Mouse (Mus musculus): ENCODE data around the gene Vmp1.
A peak's percentile ranks its signal among the peaks of the same experiment; 100 is the strongest.

Vmp1 gene

GRCm38 (mm10) chr11:86671041-86671675 lies 12.5 kb downstream of the Vmp1 start:
- DNase-seq (ENCODE audit: low read depth) = no peak

- no peak for DNase-seq (ENCODE audit: low read depth)
Measured at GRCm38 (mm10) chr11:86668169-86668568, 15.5 kb downstream of the Vmp1 start.

GRCm38 (mm10) chr11:86667553-86667952 lies 16.1 kb downstream of the Vmp1 start:
- DNase-seq (ENCODE audit: low read depth) = no peak

- DNase-seq (ENCODE audit: low read depth) = no peak
Measured at GRCm38 (mm10) chr11:86664406-86664805, 19.2 kb downstream of the Vmp1 start.

GRCm38 (mm10) chr11:86663977-86664376 lies 19.7 kb downstream of the Vmp1 start:
- no peak for DNase-seq (ENCODE audit: low read depth)

GRCm38 (mm10) chr11:86662986-86663895 lies 20.4 kb downstream of the Vmp1 start:
- DNase-seq (ENCODE audit: low read depth) = no peak

- no peak for DNase-seq (ENCODE audit: low read depth)
Measured at GRCm38 (mm10) chr11:86657863-86658262, 25.8 kb downstream of the Vmp1 start.

- DNase-seq (ENCODE audit: low read depth) = no peak
Measured at GRCm38 (mm10) chr11:86656849-86657567, 26.6 kb downstream of the Vmp1 start.

GRCm38 (mm10) chr11:86655671-86656070 lies 28.0 kb downstream of the Vmp1 start:
- DNase-seq (ENCODE audit: low read depth) = peak; percentile 67

GRCm38 (mm10) chr11:86654096-86654495 lies 29.5 kb downstream of the Vmp1 start:
- DNase-seq (ENCODE audit: low read depth) = no peak

GRCm38 (mm10) chr11:86653446-86653845 lies 30.2 kb downstream of the Vmp1 start:
- peak; percentile 83 for DNase-seq (ENCODE audit: low read depth)

GRCm38 (mm10) chr11:86652578-86652979 lies 31.1 kb downstream of the Vmp1 start:
- DNase-seq (ENCODE audit: low read depth) = peak; percentile 37

GRCm38 (mm10) chr11:86650676-86651075 lies 33.0 kb downstream of the Vmp1 start:
- DNase-seq (ENCODE audit: low read depth) = no peak

GRCm38 (mm10) chr11:86649542-86649941 lies 34.1 kb downstream of the Vmp1 start:
- DNase-seq (ENCODE audit: low read depth) = no peak

- DNase-seq (ENCODE audit: low read depth) = no peak
Measured at GRCm38 (mm10) chr11:86647706-86648447, 35.8 kb downstream of the Vmp1 start.

GRCm38 (mm10) chr11:86646885-86647459 lies 36.7 kb downstream of the Vmp1 start:
- DNase-seq (ENCODE audit: low read depth) = no peak

- DNase-seq (ENCODE audit: low read depth) = no peak
Measured at GRCm38 (mm10) chr11:86646136-86646834, 37.4 kb downstream of the Vmp1 start.

- no peak for DNase-seq (ENCODE audit: low read depth)
Measured at GRCm38 (mm10) chr11:86644553-86644952, 39.1 kb downstream of the Vmp1 start.

- DNase-seq (ENCODE audit: low read depth) = no peak
Measured at GRCm38 (mm10) chr11:86641714-86642113, 41.9 kb downstream of the Vmp1 start.

- DNase-seq (ENCODE audit: low read depth) = no peak
Measured at GRCm38 (mm10) chr11:86637697-86638096, 45.9 kb downstream of the Vmp1 start.

- no peak for DNase-seq (ENCODE audit: low read depth)
Measured at GRCm38 (mm10) chr11:86634396-86634795, 49.2 kb downstream of the Vmp1 start.
